Mouse (Mus musculus) spleen, adult 2 months (tissue): ENCODE results near the gene Kansl2.

Experiments used
- CTCF ChIP-seq: fragments of 200-500 bp; IDR thresholded peaks from 2 replicates; pipeline ENCODE4 v1.5.1; 2011; ENCODE audit warnings: mild to moderate bottlenecking, inconsistent platforms; ENCODE audit not compliant: insufficient read depth, insufficient read length, insufficient replicate concordance; ENCODE audit errors: extremely low read depth
- POLR2A ChIP-seq: fragments of 200-500 bp; IDR thresholded peaks from 2 replicates; pipeline ENCODE4 v1.6.1; 2011; ENCODE audit warnings: low read depth, low read length, inconsistent platforms

DNA sequence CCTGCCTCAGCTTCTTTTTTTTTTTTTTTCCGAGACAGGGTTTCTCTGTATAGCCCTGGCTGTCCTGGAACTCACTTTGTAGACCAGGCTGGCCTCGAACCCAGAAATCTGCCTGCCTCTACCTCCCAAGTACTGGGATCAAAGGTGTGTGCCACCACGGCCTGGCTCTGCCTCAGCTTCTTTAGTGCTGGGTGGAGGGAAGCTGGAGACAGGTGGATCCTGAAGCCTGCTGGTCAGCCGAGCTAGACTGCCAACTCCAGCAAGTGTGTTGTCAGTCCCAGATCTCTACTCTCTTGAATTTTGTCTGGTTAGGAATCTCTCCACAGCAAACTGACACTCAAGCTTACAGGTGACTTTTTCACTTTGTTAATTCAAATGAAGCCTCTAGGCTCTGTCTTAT lies 1.9 kb upstream of the Kansl2 start:
- TF ChIP-seq POLR2A (no peak), CTCF (no peak)
